Mouse (Mus musculus): ENCODE results near the gene Gak.

GRCm38 (mm10) chr5:108520153-108520552 lies 109.4 kb downstream of the Gak start:
- TF ChIP-seq FLI1 (IDR thresholded peaks at IDR 0.05; ENCODE audit: low read length) (no peak), GATA1 (IDR thresholded peaks at IDR 0.05; ENCODE audit: borderline replicate concordance, low read length) (no peak)
